Mouse (Mus musculus) stomach, adult 2 months (tissue): Measurements from ENCODE around the gene Tspan5. TPM values are rescaled to one million over a fixed set of nuclear protein-coding genes. Genes with fewer than 3 reads are reported as not detected.

Source experiments
- polyA plus RNA-seq: library from polyadenylated mRNA; depleted of rRNA; stranded (reverse); fragments of >200 nt; gene quantifications from 2 replicates; pipeline ENCODE4 v1.2.3, GENCODE M21; 2012; rRNA removed

The Tspan5 gene
- 6.3 TPM in 2 replicates for polyA plus RNA-seq

DNA sequence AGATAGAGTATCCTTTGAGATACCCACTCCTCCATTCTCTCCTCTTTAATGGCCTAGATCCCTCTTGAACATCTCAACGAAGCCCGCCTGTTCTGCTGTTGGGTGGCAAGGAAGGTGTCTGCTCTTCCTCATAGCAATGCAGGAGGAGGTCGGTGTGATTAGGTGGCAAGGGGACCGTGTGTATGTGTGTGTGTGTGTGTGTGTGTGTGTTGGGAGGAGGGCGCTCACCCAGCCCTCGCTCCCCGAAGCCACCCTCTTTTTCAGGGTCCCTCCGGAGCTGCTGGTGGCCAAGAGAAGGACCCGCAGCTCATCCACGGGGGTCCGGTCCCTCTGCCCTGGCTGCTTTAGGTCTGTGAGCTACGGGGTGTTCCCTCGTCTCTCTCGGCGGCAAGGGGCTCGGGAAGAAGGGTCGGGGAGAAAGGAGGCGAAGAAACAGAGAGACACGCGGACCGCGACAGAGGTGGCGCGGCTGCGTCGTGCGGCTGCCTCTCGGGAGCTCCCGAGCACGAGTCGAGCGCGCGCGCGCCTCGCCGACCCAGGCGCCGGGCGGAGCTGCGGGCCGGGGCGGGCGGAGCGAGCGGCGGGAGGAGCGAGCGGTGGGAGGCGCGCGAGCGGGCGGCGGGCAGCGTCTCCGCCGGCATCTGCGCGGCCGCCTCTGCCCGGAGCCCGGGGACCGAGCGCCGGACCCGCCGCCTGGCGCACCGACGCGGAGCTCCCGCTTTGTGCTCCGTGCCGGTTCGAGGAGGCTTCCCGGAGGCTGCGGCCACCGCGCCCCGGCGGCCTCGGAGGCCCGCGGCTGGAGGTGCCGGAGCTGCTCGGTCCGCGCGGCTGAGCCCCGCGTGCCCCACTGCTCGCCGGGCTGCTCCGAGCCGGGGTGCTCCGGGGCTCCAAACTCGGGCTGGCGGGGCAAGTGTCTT, at the start of gene Tspan5:
TSS of gene Tspan5 (plus strand) at position 547 of the 917 bp plus-strand sequence.

Other genes with a start within 250 kb of the Tspan5 start
- 1.00 and 2.5 TPM in 2 replicates for gene Eif4e, start 216.0 kb upstream of the Tspan5 start, polyA plus RNA-seq